Comparison of ENCODE assay signal across 19 mouse cellular contexts in the genomic region with DNA sequence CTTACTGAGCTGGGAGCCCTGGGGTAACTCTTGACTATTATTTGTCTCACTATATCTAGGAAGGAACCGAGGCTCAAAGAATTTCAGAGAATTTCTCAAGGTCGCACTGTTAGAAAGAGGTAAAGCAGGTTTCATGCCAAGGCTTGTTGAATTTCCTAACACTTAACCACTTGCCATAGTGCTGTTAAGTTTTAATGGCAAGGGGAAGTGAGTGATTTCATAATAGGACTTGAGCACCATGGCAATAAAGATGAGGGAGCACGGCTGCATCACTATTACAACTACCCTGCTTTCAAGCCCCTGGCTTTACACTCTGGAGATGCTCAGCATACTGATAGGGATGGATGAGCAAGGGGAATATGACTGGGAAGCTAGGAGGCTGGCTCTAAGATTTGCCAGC.
DNase-seq lines count a peak whose midpoint lies in the region; ATAC-seq lines count a peak whose summit lies in the region.
"Had no signal": no experiment of that assay in that cellular context is flagged by ENCODE, and none has a peak within 500 bp of the region (broad histone marks: within the 10 kb centered on the region; RNA-seq: fewer than 3 reads in every experiment).

No protein-coding gene starts in this region.

- DNase-seq in lung, adult 18-20 months: no peak
- DNase-seq in 416B (ENCODE audit: low read depth): peak; percentile 8
- peak; percentile 23 for DNase-seq in fat pad, adult 2 months (ENCODE audit: extremely low read depth, low read depth, low spot score)
- no peak for DNase-seq in thymus, postnatal 10 days (ENCODE audit: low spot score in 2 of 2)
- DNase-seq: adrenal gland, adult 8-10 months; adrenal gland, postnatal 36 days; cerebellum, adult 2 months; cerebellum, postnatal 10 days; embryo, embryonic 11 days had no signal

- H3K36me3 ChIP-seq in lung, embryonic 15.5 days: no peaks in the 10 kb centered on the region
- H3K36me3 ChIP-seq: embryonic facial prominence, embryonic 15.5 days; forebrain, embryonic 15.5 days; G1E; heart, embryonic 12.5 days; hindbrain, embryonic 10.5 days had no signal

- 0 out of 2 replicates have a peak, but pooled peaks cover 4% of the 10 kb centered on the region for H3K4me1 ChIP-seq in lung, embryonic 15.5 days
- H3K4me1 ChIP-seq: embryonic facial prominence, embryonic 15.5 days; forebrain, embryonic 15.5 days; heart, embryonic 12.5 days; hindbrain, embryonic 10.5 days had no signal

- 51% methylated on average over 3 of the region's 3 CpGs for WGBS in lung, embryonic 15.5 days

- no peak overlapping the region for H3K4me3 ChIP-seq in lung, embryonic 15.5 days
- H3K4me3 ChIP-seq: embryonic facial prominence, embryonic 15.5 days; erythroblast, embryonic 14.5 days; forebrain, embryonic 15.5 days; heart, embryonic 12.5 days; hindbrain, embryonic 10.5 days had no signal

- no peaks in the 10 kb centered on the region for H3K27me3 ChIP-seq in lung, embryonic 15.5 days
- H3K27me3 ChIP-seq: forebrain, embryonic 15.5 days had no signal

- H3K4me2 ChIP-seq in lung, embryonic 15.5 days: no peak overlapping the region
- H3K4me2 ChIP-seq: embryonic facial prominence, embryonic 15.5 days; forebrain, embryonic 15.5 days; heart, embryonic 12.5 days; hindbrain, embryonic 14.5 days had no signal

- no peaks in the 10 kb centered on the region for H3K9me3 ChIP-seq in lung, embryonic 15.5 days
- H3K9me3 ChIP-seq: embryonic facial prominence, embryonic 15.5 days; forebrain, embryonic 15.5 days; G1E; heart, embryonic 12.5 days; hindbrain, embryonic 10.5 days had no signal

- ATAC-seq in lung, embryonic 15.5 days (ENCODE audit: borderline replicate concordance, extremely low read depth, low FRiP score, low TSS enrichment): no peak
- ATAC-seq in megakaryocyte progenitor cell, adult 5-6 weeks (replicated peaks; ENCODE audit: poor library complexity): peak; percentile 80
- ATAC-seq: CD4-positive, CD25-positive, alpha-beta regulatory T cell, adult 4 months; forebrain, embryonic 15.5 days had no signal

- H3K9ac ChIP-seq in lung, embryonic 15.5 days: no peak overlapping the region
- H3K9ac ChIP-seq: embryonic facial prominence, embryonic 15.5 days; forebrain, embryonic 15.5 days; heart, embryonic 12.5 days; hindbrain, embryonic 14.5 days had no signal

- H3K27ac ChIP-seq in lung, embryonic 15.5 days: peak overlapping the region; percentile 2; the same call in 1 of the 2 replicates
- H3K27ac ChIP-seq: embryonic facial prominence, embryonic 15.5 days; forebrain, embryonic 15.5 days; hindbrain, embryonic 10.5 days; hindbrain, embryonic 14.5 days had no signal

Comparison
In these comparisons a context has a peak if more than half of its experiments do, and no peak if none do; other contexts are left out.
1. DNase-seq: peak in 416B (single experiment) and fat pad, adult 2 months (single experiment); none in lung, adult 18-20 months (0 of 2) and thymus, postnatal 10 days (0 of 2).